Mouse (Mus musculus) left cerebral cortex, postnatal 25 days (tissue): Measurements from ENCODE around the gene Xylt1. TPM values are rescaled to one million over a fixed set of nuclear protein-coding genes. Genes with fewer than 3 reads are reported as not detected.

Experiments used
- DNase-seq, 2 experiments: peaks; one replicate each; pipeline ENCODE4 v3.0.0; 2022; ENCODE audit warnings: low spot score in 2 of 2, mixed read lengths in 1 of 2
- intact Hi-C: fragments of 180-260 bp; cut with DNase I; formaldehyde crosslinking; loops from one replicate; pipeline ENCODE4 v1.15.1; 2025
- total RNA-seq, 2 experiments: library from RNA; stranded (reverse); gene quantifications; 2 replicates each; pipeline ENCODE4 v1.2.3; 2021

The Xylt1 gene
- total RNA-seq, 2 experiments from 2014 or later: 48.6 to 52.1 TPM

DNA sequence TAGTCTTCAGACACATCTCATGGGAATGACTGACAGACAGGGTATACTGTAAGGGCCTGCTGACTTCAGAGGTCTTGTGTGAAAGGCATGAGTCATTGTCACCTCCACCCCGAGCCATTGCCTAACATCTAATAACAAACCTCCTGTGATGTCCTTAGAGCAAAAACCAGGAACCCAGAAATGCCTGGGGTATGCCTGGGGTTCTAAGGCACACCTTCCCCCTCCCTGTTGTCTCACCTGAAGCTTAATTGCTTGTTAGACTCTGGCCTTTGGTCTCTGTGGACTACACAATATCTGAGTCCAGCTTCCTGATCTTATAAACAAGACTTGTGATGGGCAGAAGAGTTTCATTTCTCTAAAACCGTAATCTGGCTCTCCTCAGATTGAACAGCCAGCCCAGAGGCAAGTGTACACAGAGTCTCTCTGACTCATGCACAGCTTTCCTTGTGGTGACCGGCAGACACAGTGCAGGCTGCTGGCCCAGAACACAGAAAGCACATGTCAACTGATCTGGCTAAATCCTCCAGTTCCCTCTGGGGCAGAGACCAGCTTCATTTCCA is 89.5 kb downstream of the Xylt1 start:
- no peak for DNase-seq
- intact Hi-C loops: no loop called here

DNA sequence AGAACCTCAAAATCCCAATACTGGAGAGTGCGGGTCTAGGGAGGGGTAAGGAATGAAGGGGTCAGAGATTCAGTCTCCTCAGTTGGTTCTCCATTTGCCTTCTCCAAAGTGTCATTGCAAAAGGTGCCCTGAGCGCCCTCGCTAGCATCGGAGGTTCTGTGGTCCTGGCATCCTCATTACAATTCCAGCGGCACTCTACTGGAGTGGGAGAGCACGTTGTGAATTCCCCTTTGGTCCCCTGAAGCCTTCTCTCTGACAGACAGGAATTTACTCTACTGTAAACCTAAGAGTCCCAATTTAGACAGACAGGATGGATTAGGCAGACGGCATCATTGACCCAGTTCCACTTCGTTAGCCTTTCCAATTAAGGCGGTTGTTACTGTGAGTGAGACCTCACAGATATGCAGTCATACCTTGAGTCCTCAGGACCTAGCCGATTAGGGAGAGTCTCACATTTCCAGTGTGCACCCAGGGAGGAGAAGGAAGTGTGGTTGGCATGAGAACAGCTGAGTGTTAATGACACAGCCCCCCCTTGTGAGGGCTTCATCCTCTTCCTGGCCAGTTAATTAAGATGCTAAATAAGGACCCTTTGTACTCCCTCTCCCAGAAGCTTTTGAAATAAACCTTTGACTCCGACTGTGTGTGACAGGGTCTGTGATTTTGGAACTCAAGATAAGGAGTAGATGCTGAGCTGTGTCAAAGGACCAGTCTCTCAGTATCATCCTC is 91.4 kb downstream of the Xylt1 start:
- intact Hi-C loops: no loop called here

DNA sequence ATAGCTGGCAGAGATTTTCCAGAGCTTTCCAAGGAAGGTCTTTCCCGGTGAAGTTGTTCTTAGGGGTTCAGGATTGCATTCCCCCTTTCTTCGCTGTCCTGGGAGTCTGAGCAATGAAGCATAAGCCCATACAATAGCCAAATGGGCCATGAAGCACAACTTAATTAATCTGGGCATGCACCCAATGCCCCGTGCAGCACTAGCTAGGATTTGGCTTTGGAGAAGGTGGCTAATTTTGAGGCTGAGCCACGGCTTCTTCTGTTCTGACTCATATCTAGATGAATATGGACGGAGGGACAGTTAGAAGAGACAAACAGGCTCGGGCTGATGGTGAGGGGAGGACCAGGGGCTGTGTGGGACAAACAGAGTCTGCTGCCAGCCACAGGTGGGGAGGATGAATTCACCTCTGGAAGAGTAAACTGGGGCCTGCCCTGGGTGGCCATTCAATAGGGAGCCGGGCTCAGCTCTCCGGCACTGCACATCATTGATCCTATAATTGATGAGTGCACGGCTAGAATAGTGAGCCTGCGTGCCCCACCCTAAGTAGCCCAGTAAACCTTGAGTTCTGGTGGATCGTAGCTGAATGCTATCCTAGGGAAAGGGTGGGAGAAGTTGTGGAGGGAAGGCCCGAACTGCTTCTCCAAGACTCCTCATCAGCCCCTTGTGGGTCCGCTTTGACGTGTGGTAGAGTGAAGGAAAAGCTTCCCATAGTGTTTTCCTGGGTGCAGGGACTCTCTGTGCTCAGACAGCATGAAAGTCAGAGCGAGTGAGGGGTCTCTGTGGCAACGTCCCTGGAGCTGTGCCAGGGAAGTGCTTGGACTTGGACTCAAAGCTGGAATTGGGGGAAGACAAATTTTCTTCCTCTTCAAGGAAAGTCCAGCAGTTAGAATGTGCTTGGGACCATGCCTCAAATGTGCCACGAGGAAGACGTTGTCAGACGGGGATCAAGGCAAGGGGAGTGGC is 92.3 kb downstream of the Xylt1 start:
- intact Hi-C loops: no loop called here

More for the DNA sequence above, 91.4 kb downstream of the Xylt1 start:
- DNase-seq: peak in 1 of 2 experiments; percentile 49

DNA sequence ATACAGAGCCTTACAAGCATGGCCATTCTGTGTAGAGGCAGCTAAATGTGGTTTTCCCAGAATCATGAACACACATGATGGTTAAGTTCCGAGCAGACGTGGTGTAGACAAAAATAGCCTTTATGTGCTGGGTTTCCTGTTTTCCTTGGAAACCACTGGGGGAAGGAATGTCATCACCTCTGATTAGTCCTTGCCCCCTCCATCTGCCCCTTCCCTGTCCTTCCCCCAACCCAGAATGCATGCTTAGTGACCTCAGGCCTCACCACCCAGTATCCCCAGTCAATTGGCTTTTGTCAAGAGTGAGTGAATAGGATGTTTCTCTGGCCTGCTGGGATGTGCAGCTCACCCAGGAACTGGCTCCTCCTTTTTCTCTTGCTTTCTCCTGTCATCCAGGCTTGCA is 93.5 kb downstream of the Xylt1 start:
- no peak for DNase-seq
- intact Hi-C loops: no loop called here

More for the DNA sequence above, 92.3 kb downstream of the Xylt1 start:
- peak in 1 of 2 experiments; percentile 53 for DNase-seq

DNA sequence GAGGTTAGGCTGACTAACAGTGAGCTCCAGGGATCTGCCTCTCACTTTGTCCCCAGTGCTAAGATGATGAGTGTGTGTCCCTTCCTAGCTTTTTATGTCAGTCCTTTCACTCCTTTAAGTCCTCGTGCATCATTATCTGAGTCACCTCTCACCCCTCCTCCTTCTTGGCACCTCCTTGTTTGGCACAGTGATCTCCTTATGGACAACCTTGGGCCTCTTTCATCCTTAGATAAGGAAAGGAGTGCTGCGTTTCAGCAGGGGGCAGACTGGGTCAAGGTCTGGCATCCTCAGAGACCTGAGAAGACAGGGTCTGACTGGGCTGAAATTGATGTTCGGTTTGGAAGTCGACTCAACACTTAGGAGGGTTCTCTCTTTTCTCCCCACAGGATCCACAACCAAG is 94.3 kb downstream of the Xylt1 start:
- intact Hi-C loops: no loop called here

DNA sequence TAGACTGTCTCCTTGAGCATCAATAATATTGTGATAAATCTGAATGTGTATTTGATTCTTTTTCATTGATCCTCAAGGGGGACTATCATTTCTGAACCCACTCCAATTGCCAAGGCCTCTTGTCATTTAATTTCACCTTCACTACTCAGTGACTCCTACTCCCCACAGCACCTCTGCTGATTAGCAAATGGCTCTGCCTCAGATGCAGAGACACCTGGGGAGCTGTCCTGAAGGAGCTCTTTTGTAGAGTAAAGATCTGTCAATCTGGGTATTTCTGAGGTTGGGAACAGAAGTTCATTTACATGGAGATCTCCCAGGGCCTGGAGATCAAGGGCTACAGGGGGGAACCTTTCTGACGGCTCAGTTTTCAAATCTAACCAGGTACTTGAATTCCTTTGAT is 98.2 kb downstream of the Xylt1 start:
- intact Hi-C loops: no loop called here
- no peak for DNase-seq

More for the DNA sequence above, 94.3 kb downstream of the Xylt1 start:
- no peak for DNase-seq

DNA sequence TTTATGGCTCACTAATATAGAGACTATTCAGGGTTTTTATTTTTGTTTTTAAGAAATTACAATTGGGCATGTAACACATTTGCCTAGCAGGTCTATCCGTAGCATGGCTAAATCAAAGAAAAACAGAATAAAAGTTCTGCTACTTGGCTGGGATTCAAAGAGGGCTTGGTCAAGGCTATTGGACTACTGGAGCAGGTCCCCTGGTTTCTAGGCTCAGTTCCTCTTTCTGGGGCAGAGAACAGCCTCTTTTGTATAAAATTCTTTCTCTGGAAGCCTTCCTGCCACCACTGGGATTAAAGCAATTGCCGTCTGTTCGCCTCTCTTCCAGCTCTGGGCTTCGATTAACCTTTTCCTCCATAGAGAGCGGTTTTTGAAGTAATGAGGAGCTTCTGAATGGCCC is 100.1 kb downstream of the Xylt1 start:
- no peak for DNase-seq
- intact Hi-C loops: no loop called here

DNA sequence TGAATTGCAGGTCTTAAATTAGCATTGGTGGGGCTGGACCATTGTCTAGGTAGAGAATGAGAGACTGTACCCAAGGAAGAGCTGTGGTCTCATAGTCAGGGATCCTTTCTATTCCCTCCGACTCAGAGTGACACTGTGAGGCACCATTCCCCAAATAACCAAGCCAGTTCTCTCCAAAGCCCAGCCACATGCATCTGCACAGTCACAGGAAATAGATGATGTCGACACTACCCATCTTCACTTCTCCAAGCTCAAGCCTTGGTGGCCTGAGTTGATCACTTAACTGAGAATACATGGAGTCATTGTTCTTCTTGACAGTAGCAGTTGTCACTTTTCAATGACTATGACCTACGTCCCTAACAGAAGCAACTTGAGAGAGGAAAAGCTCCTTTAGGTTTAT is 100.6 kb downstream of the Xylt1 start:
- DNase-seq: no peak
- intact Hi-C loops: no loop called here

DNA sequence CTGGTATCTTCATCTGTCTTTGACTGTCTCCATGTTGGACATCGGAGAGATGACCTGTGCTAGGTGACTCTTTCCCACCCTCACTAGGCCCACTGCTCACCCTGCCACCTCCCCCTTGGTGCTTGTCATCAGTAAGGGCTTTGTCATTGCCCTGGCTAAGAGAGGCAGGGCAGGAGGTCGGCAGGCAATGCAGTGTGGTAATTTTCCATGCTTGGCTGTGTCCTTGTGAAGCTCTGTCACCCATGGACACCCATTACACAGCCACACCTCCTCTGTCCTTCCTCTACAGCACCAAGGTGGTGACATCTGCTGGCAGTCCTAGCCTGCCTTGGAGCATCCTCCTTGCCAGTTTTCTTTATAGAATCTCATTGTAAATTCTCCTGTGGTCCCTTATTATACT is 101.9 kb downstream of the Xylt1 start:
- intact Hi-C loops: no loop called here

DNA sequence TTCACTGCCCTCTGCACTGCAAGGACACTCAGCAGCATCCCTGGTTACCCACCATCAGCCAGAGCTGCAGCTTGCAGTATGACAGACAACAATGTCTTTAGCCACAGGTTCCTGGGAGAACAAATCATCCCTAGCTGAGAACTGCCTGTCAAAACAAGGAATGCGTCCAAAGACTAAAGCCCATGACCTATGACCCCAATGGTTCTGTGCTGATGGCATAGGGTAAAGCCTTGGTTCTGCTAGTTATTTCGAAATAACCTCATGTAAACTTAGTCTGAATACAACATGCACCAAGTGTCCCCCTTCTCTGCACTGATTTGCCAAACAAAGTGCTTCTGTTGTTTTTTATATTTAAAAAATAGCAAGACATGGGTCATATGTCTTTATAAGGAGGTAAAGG is 103.8 kb downstream of the Xylt1 start:
- no peak for DNase-seq
- intact Hi-C loops: no loop called here

More for the DNA sequence above, 101.9 kb downstream of the Xylt1 start:
- no peak for DNase-seq

DNA sequence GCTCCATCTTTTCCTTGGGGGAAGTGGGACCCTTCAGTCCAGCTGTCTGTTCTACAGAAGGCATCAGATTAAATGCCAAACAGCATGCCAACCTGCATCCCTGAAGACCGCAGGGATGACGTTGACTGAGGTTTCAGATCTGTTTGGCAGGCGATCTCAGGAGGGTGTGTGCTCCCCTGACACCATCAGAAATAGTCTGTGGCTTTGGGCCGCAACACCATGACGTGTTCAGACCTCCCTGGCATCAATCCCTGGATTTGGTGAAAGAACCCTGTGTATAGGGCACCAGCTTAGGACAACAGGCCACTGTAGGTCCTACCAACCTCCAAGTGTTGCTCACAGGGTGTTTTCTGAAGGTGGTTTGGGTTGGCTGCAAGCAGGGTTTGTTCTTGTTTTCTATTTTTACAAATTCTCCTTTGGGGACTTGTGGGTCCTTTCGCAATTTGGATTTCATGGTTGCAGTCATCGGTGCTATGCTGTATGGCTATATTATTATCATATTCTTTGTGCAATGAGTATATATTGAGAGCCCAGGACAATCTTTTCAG is 104.3 kb downstream of the Xylt1 start:
- no peak for DNase-seq
- intact Hi-C loops: no loop called here

DNA sequence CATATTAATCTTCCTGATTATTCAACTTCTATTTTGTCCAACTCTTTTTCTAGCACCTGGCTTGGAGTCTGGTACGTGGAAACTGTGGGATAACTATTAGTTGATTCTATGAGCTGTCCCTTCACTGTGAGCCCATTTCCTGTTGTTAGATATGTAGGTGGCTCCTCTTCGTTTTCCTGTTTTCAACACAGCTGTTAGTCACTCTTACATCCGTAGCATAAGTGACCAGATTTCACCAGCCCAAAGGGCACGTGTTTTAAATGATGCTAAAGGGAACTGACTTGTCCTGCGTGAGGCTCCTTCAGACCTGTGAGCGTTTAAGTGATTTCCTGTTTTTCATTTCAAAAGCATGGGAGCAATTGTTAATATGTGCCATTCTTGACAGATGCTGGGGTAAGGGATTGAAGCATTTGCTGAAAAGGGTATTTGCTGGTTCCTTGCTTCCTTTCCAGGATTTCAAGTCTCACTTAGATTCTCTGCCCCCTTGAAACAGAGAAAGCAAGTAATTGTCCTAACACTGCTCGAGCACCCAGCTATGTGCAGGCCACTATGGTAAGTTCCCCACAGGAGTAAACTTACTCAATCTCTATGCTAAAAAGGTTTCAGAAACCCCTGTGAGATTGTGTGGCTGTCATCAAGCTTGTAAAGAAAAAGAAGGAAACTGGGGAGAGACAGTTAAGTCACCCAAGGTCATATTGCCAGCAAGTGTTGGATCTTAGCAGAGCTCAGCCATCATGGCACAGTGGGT is 105.8 kb downstream of the Xylt1 start:
- intact Hi-C loops: no loop called here
- DNase-seq: no peak

DNA sequence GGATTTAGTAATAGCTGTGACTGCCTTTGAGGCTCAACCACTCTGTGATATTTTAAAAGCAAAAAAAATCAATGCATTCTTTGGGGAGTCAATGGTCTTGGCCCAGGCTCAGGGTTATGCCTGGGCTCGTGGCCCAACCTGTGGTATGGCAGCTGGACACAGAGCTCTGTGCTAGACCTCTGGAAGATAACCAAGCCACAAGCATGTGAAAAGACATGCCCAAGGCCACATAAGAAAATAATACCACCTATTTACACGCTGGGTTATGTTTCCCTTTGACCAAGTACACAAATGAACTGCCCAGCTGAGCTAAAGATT is 106.4 kb downstream of the Xylt1 start:
- intact Hi-C loops: no loop called here
- no peak for DNase-seq

DNA sequence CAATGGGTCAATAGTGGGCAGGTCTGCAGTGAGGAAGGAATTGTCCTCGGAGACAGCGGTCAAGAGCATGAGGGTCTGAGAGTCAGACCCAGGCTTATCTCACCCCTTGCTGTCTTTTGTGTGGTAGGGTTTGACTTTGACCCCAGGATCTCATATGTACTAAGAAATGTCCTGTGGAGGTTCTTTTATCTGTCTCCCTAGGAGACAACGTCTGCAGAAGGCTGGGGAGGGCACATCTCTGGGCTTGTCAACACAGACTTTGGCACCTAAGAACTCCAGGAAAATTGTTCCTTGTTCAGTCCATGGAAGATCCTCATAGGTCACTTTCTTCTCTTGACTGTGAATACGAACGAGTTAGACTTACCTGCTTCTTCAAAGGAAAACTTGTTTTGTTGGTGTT is 109.2 kb downstream of the Xylt1 start:
- intact Hi-C loops: loop anchor here (5.0 kb wide), 2 partner anchors 53 to 108 kb away; partner anchors contain the start of gene Xylt1
- DNase-seq: no peak

DNA sequence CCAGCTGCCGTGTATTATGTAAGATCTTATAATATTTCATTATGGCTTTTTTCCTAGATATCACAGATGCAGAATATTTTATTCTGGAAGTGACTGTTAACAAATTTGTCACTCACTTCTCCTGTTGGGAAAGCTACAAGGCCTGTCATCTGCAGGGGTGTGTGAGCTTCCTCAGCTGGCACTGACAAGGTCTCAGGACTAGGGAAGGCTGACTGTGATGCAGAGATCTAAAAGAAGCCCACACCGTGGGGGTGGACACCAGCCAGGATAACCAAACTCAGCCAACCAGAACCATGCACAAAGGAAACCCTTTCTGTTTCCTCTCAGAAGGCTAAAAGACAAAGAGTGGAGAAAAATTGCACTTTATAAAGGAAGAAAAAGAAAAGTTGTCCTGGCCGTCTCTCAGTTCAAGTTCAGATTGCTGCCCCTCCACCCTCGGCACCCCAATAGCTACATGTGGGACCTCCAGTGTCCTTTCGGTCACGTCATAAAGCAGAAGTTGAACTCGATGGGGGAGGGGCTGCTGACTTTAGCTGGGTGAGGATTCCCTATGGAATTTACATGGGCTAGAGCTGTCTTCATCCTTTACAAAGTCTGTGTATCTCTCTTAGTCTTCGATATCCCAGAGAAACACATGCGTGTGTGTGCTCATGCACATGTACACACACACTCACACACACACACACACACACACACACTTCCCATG is 109.9 kb downstream of the Xylt1 start:
- DNase-seq: peak in 1 of 2 experiments; percentile 34
- intact Hi-C loops: loop anchor here (5.0 kb wide), 2 partner anchors 53 to 108 kb away; partner anchors contain the start of gene Xylt1

DNA sequence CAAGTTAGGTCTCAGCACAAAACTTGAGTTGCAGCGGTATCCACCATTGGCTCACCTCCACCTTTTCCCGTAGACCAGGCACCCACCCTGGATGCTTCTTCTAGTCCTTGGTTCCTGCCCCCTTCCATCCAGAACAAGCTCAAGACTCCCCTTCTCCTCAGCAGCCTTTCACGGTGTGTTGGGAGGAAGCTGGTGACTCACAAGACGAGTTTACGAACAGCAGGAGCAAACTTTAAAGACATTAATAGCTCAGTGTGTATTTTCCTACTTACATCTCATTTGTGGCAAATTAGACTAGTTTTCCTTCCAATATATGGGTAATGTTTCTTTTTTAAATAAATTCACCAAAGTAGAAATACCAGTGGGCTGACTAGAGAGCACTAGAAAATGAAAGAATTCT is 110.7 kb downstream of the Xylt1 start:
- DNase-seq: peak in 1 of 2 experiments; percentile 52
- intact Hi-C loops: loop anchor here (5.0 kb wide), 2 partner anchors 54 to 109 kb away; partner anchors contain the start of gene Xylt1

DNA sequence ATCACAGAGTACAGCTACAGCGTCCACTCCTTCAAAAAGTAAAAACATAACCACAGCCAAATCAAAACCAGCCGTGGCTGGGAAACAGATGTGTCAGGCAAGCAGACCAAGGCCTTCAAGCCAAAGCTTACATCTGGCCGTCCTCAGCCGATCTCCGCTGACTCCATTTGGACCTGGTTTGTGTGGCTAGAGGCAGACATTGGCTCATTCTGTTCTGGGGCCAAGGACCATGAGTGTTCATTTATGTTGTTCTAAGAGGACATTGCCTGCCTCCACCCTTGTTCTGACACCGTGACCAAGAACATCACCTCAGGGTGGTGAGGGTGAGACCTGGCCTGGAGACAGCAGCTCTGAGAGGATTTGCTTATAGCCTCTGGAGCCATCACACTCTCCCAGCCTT is 113.4 kb downstream of the Xylt1 start:
- DNase-seq: no peak
- intact Hi-C loops: loop anchor here (5.0 kb wide), 2 partner anchors 57 to 112 kb away; partner anchors contain the start of gene Xylt1

DNA sequence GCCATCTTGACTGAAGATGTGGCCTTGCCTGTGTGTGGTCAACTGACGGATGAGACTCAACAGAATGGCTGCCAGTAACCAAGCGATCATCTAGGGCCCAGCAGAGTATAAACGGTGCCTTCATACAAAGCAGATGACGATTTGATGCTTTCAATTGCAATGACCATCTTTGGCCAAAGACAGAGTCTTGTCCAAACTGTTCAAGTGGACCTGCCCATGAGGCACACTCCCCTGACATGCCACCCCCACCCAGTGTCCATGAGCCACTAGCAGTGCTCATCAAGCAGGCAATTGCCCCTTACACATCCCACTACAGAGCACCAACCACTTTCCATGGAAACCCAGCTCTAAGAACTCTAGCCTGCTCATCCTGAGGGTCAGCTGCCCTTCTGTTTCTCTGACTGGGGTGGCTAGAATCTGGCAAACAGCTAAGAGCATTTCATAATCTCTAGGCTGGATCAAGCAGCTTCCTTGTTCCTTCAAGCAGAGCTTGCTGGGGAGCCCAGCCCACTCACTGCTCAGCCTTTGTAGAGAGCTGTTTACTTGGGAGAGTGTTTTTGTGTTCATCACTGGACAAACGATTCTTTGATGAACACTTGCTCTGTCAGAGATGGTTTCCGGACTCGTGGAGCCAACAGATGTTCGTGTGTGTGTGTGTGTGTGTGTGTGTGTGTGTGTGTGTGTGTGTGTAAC is 114.0 kb downstream of the Xylt1 start:
- peak; percentile 27 to 54 for DNase-seq
- intact Hi-C loops: loop anchor here (5.0 kb wide), 2 partner anchors 57 to 112 kb away; partner anchors contain the start of gene Xylt1
